In the genomic region with DNA sequence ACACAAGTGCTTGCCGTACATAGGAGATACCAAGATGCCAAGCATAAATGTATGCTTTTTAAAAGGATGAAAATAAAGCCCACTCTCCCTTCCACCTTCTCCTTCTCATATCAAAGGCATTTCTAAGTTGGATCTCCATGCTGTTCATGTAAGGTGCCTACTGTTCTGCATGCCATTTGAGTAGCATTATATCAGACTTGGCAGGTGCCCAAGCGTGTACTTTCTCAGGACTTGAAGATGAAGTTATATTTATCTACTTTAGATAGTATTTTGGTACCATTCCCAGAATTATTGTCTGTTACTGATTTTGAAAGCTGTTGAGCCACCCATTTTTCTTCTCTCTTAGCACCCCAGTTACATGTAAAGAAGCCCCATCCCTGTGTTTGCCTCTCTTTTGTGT, we compare ENCODE assay signal across 17 mouse cellular contexts. TPM values are rescaled to one million over a fixed set of nuclear protein-coding genes. Genes with fewer than 3 reads are reported as not detected.
DNase-seq lines count a peak whose midpoint lies in the region; ATAC-seq lines count a peak whose summit lies in the region.
"Had no signal": no experiment of that assay in that cellular context is flagged by ENCODE, and none has a peak within 500 bp of the region (broad histone marks: within the 10 kb centered on the region; RNA-seq: fewer than 3 reads in every experiment).

No protein-coding gene starts in this region.

- DNase-seq in urinary bladder, postnatal 14 days (ENCODE audit: low spot score) = peak; percentile 4
- DNase-seq in urinary bladder, postnatal 4 days (ENCODE audit: low spot score in 2 of 2) = no peak
- DNase-seq in layer of hippocampus, adult 11-12 months (ENCODE audit: low spot score) = peak; percentile 62
- DNase-seq in left cerebral cortex, postnatal 25 days (ENCODE audit: low spot score in 2 of 2) = peak; percentile 74 to 89
- peak; percentile 30 for DNase-seq in testis, postnatal 14 days (ENCODE audit: low spot score)
- no peak for DNase-seq in ovary, adult 18-20 months (ENCODE audit: low spot score)
- no peak for DNase-seq in kidney, adult 11 months
- DNase-seq: adrenal gland, postnatal 25 days; gastrocnemius, postnatal 36 days; kidney, adult 9 months; liver, embryonic 13.5 days had no signal

- no peak overlapping the region for H3K4me2 ChIP-seq in forebrain, embryonic 13.5 days
- H3K4me2 ChIP-seq: heart, embryonic 15.5 days; hindbrain, embryonic 14.5 days; liver, embryonic 13.5 days; neural tube, embryonic 12.5 days had no signal

- H3K9me3 ChIP-seq in forebrain, embryonic 13.5 days (replicated peaks) = no peaks in the 10 kb centered on the region
- H3K9me3 ChIP-seq: heart, embryonic 15.5 days; liver, embryonic 13.5 days; neural tube, embryonic 12.5 days had no signal

- no peak overlapping the region for H3K27ac ChIP-seq in forebrain, embryonic 13.5 days
- H3K27ac ChIP-seq: heart, embryonic 15.5 days; hindbrain, embryonic 14.5 days; liver, embryonic 13.5 days; neural tube, embryonic 12.5 days had no signal

- no peak overlapping the region for H3K4me3 ChIP-seq in forebrain, embryonic 13.5 days
- H3K4me3 ChIP-seq: heart, embryonic 15.5 days; liver, embryonic 13.5 days; neural tube, embryonic 12.5 days had no signal

- no peaks in the 10 kb centered on the region for H3K27me3 ChIP-seq in forebrain, embryonic 13.5 days
- H3K27me3 ChIP-seq: heart, embryonic 15.5 days; liver, embryonic 13.5 days; neural tube, embryonic 12.5 days had no signal

- ATAC-seq in forebrain, embryonic 13.5 days = no peak
- ATAC-seq: midbrain, embryonic 16.5 days had no signal

- H3K36me3 ChIP-seq in forebrain, embryonic 13.5 days (ENCODE audit: poor library complexity, severe bottlenecking) = peaks cover 10% of the 10 kb centered on the region; the same call in 1 of the 2 replicates
- H3K36me3 ChIP-seq: heart, embryonic 15.5 days; liver, embryonic 13.5 days had no signal

- intact Hi-C loops in left cerebral cortex, postnatal 25 days (cut with DNase I) = loop anchor here (5.0 kb wide), 1 partner anchor 52 kb away; no protein-coding TSS in a partner anchor

- H3K4me1 ChIP-seq in forebrain, embryonic 13.5 days = no peaks in the 10 kb centered on the region
- H3K4me1 ChIP-seq: liver, embryonic 13.5 days; neural tube, embryonic 12.5 days had no signal

- H3K9ac ChIP-seq in forebrain, embryonic 13.5 days = no peak overlapping the region
- H3K9ac ChIP-seq: heart, embryonic 15.5 days; hindbrain, embryonic 14.5 days; liver, embryonic 13.5 days; neural tube, embryonic 12.5 days had no signal

- WGBS in forebrain, embryonic 13.5 days = 88% methylated on average over 2 of the region's 2 CpGs

RNA-seq across cellular contexts. Expression of a gene that starts 49.5 kb away (rescaled TPM):
- total RNA-seq in left cerebral cortex, postnatal 25 days (2021) = 10 to 100 TPM; 15.2 to 15.8 TPM
- polyA plus RNA-seq in forebrain, embryonic 13.5 days (2015; fragmentation: Nextera tagmentation; extraction: Ambion mirVana) = 1.7 and 2.7 TPM in 2 replicates
- total RNA-seq: megakaryocyte progenitor cell, adult 5-6 weeks had no signal

RNA-seq across cellular contexts. Expression of a gene that starts 51.2 kb away (rescaled TPM):
- 10 to 100 TPM; 15.6 to 20.9 TPM for total RNA-seq in left cerebral cortex, postnatal 25 days (2021)
- polyA plus RNA-seq in forebrain, embryonic 13.5 days (2015; fragmentation: Nextera tagmentation; extraction: Ambion mirVana) = 16.4 and 16.5 TPM in 2 replicates

Comparison
In these comparisons a context has a peak if more than half of its experiments do, and no peak if none do; other contexts are left out.
1. DNase-seq: peak in urinary bladder, postnatal 14 days (single experiment), layer of hippocampus, adult 11-12 months (single experiment), left cerebral cortex, postnatal 25 days (2 of 2) and testis, postnatal 14 days (single experiment); none in urinary bladder, postnatal 4 days (0 of 2), ovary, adult 18-20 months (single experiment) and kidney, adult 11 months (single experiment).